Mouse (Mus musculus) embryonic facial prominence, embryonic 15.5 days (tissue): Measurements from ENCODE around the gene Ago4. TPM values are rescaled to one million over a fixed set of nuclear protein-coding genes. Genes with fewer than 3 reads are reported as not detected.

Source experiments
- ATAC-seq: fragments of 200-750 bp; cut with Nextera tagmentation; 2 replicates; pipeline ENCODE4 v1.8.0; 2017; ENCODE audit warnings: low read depth, moderate TSS enrichment; ENCODE audit not compliant: insufficient number of reproducible peaks, low FRiP score, low TSS enrichment
- H3K27ac ChIP-seq: fragments of 300-500 bp; sonication (generic); replicated peaks from 2 replicates; pipeline ENCODE4 v1.5.1; 2015; ENCODE audit warnings: mild to moderate bottlenecking, inconsistent platforms
- H3K27me3 ChIP-seq: fragments of 300-500 bp; sonication (generic); 2 replicates; pipeline ENCODE4 v1.6.1; 2015; ENCODE audit warnings: inconsistent platforms
- H3K36me3 ChIP-seq: fragments of 300-500 bp; sonication (generic); 2 replicates; pipeline ENCODE4 v1.6.1; 2015; ENCODE audit warnings: mild to moderate bottlenecking, inconsistent platforms
- H3K4me1 ChIP-seq: fragments of 300-500 bp; sonication (generic); 2 replicates; pipeline ENCODE4 v1.6.1; 2015; ENCODE audit warnings: inconsistent platforms
- H3K4me2 ChIP-seq: fragments of 300-500 bp; sonication (generic); replicated peaks from 2 replicates; pipeline ENCODE4 v1.6.1; 2015; ENCODE audit warnings: mild to moderate bottlenecking, inconsistent platforms
- H3K4me3 ChIP-seq: fragments of 300-500 bp; sonication (generic); replicated peaks from 2 replicates; pipeline ENCODE4 v1.5.1; 2015; ENCODE audit warnings: mild to moderate bottlenecking, inconsistent platforms
- H3K9ac ChIP-seq: fragments of 300-500 bp; sonication (generic); 2 replicates; pipeline ENCODE4 v1.6.1; 2015; ENCODE audit warnings: inconsistent platforms
- H3K9me3 ChIP-seq: fragments of 300-500 bp; sonication (generic); replicated peaks from 2 replicates; pipeline ENCODE4 v1.6.1; 2016; ENCODE audit warnings: inconsistent platforms
- WGBS: fragments of 180-500 bp; shearing (Covaris S2); methylation state at CpG from one replicate; pipeline ENCODE4 v1.1.7; 2015; 5-methylcytosine and 5-hydroxymethylcytosine counted together
- microRNA-seq: library from miRNA; unstranded; fragments of <30 nt; microRNA quantifications from one replicate; pipeline ENCODE4, GENCODE M21; 2016; ENCODE audit warnings: borderline number of aligned reads
- polyA plus RNA-seq: library from polyadenylated mRNA; unstranded; fragments of >200 nt; fragmentation: Nextera tagmentation; extraction: Ambion mirVana; gene quantifications from 2 replicates; pipeline ENCODE4 v1.2.1, GENCODE M21; 2015

Ago4 gene
- polyA plus RNA-seq, 1 experiment from 2014 or later, result 3.2 TPM

DNA sequence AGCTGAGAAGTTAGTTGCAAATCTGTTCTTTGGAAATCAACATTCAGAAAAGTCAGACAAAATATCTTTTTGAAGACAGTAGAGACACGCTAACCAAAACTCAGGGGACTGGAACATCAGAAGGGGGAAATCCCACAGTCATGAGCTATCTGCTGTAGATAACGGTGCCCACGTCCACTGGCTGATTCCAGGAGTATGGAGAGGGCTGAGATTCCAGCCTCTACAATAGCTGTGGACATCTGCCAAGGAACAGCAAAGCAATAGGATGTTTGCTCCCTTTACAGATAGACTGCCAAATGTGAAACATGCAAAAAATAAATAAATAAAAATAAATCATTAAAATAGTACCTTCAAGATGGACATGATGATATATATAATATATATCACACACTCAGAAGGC is 88.7 kb downstream of the Ago4 start:
- Histone ChIP-seq H3K4me1 (no peaks in the 10 kb centered on the region), H3K4me2 (no peak overlapping the region), H3K27ac (no peak overlapping the region), H3K36me3 (peaks cover 72% of the 10 kb centered on the region), H3K9me3 (no peaks in the 10 kb centered on the region), H3K4me3 (no peak overlapping the region), H3K27me3 (no peaks in the 10 kb centered on the region), H3K9ac (no peak overlapping the region)
- no peak for ATAC-seq
- WGBS, result 76% methylated on average over 3 of the region's 3 CpGs

Small RNAs within 50 kb of the gene (microRNA-seq; reads per million reads assigned to microRNA genes)
- 0.52 reads per million for gene Mir7119

Other genes with a start within 250 kb of the Ago4 start
- gene Col8a2, start 246.7 kb downstream of the Ago4 start, polyA plus RNA-seq, result 48.6 and 60.1 TPM in 2 replicates
- gene Adprhl2, start 211.8 kb downstream of the Ago4 start, polyA plus RNA-seq, result 83.5 and 89.3 TPM in 2 replicates
- 18.4 and 26.5 TPM in 2 replicates for gene Tekt2, start 207.8 kb downstream of the Ago4 start, polyA plus RNA-seq
- 15.6 and 17.2 TPM in 2 replicates for gene Ago3, start 103.9 kb downstream of the Ago4 start, polyA plus RNA-seq
- 5.0 and 5.5 TPM in 2 replicates for gene Ago1, start 64.9 kb downstream of the Ago4 start, polyA plus RNA-seq
- gene Clspn, start 23.5 kb upstream of the Ago4 start, polyA plus RNA-seq, result 30.2 and 32.6 TPM in 2 replicates
- 4.7 and 5.2 TPM in 2 replicates for gene 5730409E04Rik, start 76.3 kb upstream of the Ago4 start, polyA plus RNA-seq
- gene Psmb2, start 144.2 kb upstream of the Ago4 start, polyA plus RNA-seq, result 431 and 455 TPM in 2 replicates
- 0.60 and 1.1 TPM in 2 replicates for gene Tfap2e, start 202.8 kb upstream of the Ago4 start, polyA plus RNA-seq
- gene Ncdn, start 220.0 kb upstream of the Ago4 start, polyA plus RNA-seq, result 31.6 and 33.4 TPM in 2 replicates
- gene AU040320, start 220.1 kb upstream of the Ago4 start, polyA plus RNA-seq, result 17.6 and 22.7 TPM in 2 replicates